Mouse (Mus musculus) lung, postnatal 0 days (tissue): ENCODE results near the gene Adcy6. TPM values are rescaled to one million over a fixed set of nuclear protein-coding genes. Genes with fewer than 3 reads are reported as not detected.

Experiments
- ATAC-seq: fragments of 200-750 bp; cut with Nextera tagmentation; 2 replicates; pipeline ENCODE4 v1.8.0; 2017; ENCODE audit warnings: moderate library complexity
- DNase-seq: peaks from one replicate; pipeline ENCODE4 v3.0.0-alpha.2; 2016; ENCODE audit warnings: low spot score
- H3K27ac ChIP-seq: fragments of 300-500 bp; sonication (generic); 2 replicates; pipeline ENCODE4 v1.5.1; 2014; ENCODE audit warnings: antibody characterized with exemption, mild to moderate bottlenecking, low read length, mixed read lengths
- H3K27me3 ChIP-seq: fragments of 300-500 bp; sonication (generic); replicated peaks from 2 replicates; pipeline ENCODE4 v1.6.1; 2014; ENCODE audit warnings: low read length, mixed read lengths; ENCODE audit not compliant: insufficient read depth
- H3K36me3 ChIP-seq: fragments of 300-500 bp; sonication (generic); 2 replicates; pipeline ENCODE4 v1.6.1; 2014; ENCODE audit warnings: low read length, mixed read lengths; ENCODE audit not compliant: insufficient read depth
- H3K4me1 ChIP-seq: fragments of 300-500 bp; sonication (generic); 2 replicates; pipeline ENCODE4 v1.6.1; 2014; ENCODE audit warnings: antibody characterized with exemption, low read depth, low read length, mixed read lengths; ENCODE audit not compliant: insufficient read depth
- H3K4me2 ChIP-seq: fragments of 300-500 bp; sonication (generic); replicated peaks from 2 replicates; pipeline ENCODE4 v1.6.1; 2014; ENCODE audit warnings: low read depth, mild to moderate bottlenecking, low read length, moderate library complexity, mixed read lengths
- H3K4me3 ChIP-seq: fragments of 300-500 bp; sonication (generic); 2 replicates; pipeline ENCODE4 v1.5.1; 2014; ENCODE audit warnings: low read depth, low read length
- H3K9ac ChIP-seq: fragments of 300-500 bp; sonication (generic); replicated peaks from 2 replicates; pipeline ENCODE4 v1.6.1; 2014; ENCODE audit warnings: low read depth, mild to moderate bottlenecking
- H3K9me3 ChIP-seq: fragments of 300-500 bp; sonication (generic); 2 replicates; pipeline ENCODE4 v1.6.1; 2016; ENCODE audit warnings: low read length, mixed read lengths
- CTCF ChIP-seq: IDR thresholded peaks from 2 replicates; pipeline ENCODE4 v1.5.1; 2016; ENCODE audit warnings: antibody characterized with exemption, mild to moderate bottlenecking
- EP300 ChIP-seq: IDR thresholded peaks from 2 replicates; pipeline ENCODE4 v1.6.1; 2016; ENCODE audit warnings: antibody characterized with exemption, mild to moderate bottlenecking, control low read depth
- WGBS: fragments of 180-500 bp; shearing (Covaris S2); extraction: QIAGEN DNeasy Blood & Tissue Kit; methylation state at CpG from one replicate; pipeline ENCODE4 v1.1.7; 2014; 5-methylcytosine and 5-hydroxymethylcytosine counted together
- polyA plus RNA-seq: library from polyadenylated mRNA; unstranded; fragments of >200 nt; fragmentation: Nextera tagmentation; extraction: Ambion mirVana; gene quantifications from 2 replicates; pipeline ENCODE4 v1.2.1, GENCODE M21; 2015

Adcy6 gene
- polyA plus RNA-seq, 1 experiment from 2014 or later, result 9.2 TPM

DNA sequence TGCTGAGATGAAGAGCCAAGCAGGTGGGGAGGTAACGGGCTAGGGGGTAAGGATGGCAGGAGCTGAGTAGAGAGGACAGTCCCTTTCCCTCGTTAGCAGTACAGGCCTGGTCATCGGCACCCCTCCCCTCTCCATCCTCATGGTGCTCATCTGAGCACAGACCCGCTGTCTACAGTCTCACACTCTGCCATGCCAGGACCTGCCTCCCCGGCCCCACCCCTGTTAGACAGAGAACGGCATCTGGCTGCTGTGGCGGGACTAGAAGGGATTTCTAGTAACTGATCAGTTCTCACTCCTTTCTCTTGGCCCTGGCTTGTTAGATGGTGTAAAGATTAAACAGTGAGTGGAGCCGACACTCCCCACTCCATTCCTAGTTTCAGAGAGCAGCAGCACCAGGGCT lies 36.9 kb upstream of the Adcy6 start:
- Histone ChIP-seq H3K9me3 (no peaks in the 10 kb centered on the region), H3K27ac (no peak overlapping the region), H3K27me3 (no peaks in the 10 kb centered on the region), H3K4me1 (no peaks in the 10 kb centered on the region), H3K36me3 (peaks cover 67% of the 10 kb centered on the region), H3K4me3 (no peak overlapping the region), H3K4me2 (no peak overlapping the region), H3K9ac (no peak overlapping the region)
- DNase-seq, result no peak
- TF ChIP-seq CTCF (no peak), EP300 (no peak)
- WGBS, result 82% methylated on average over 8 of the region's 8 CpGs
- ATAC-seq, result no peak

GRCm38 (mm10) chr15:98645057-98646026 lies 35.5 kb upstream of the Adcy6 start:
- Histone ChIP-seq H3K4me2 (no peak overlapping the region), H3K4me3 (no peak overlapping the region), H3K9ac (no peak overlapping the region), H3K36me3 (peaks cover 54% of the 10 kb centered on the region), H3K27ac (no peak overlapping the region), H3K4me1 (no peaks in the 10 kb centered on the region), H3K27me3 (no peaks in the 10 kb centered on the region), H3K9me3 (no peaks in the 10 kb centered on the region)
- DNase-seq (no peak), ATAC-seq (no peak)
- TF ChIP-seq EP300 (no peak), CTCF (no peak)
- WGBS, result 83% methylated on average over 24 of the region's 24 CpGs

DNA sequence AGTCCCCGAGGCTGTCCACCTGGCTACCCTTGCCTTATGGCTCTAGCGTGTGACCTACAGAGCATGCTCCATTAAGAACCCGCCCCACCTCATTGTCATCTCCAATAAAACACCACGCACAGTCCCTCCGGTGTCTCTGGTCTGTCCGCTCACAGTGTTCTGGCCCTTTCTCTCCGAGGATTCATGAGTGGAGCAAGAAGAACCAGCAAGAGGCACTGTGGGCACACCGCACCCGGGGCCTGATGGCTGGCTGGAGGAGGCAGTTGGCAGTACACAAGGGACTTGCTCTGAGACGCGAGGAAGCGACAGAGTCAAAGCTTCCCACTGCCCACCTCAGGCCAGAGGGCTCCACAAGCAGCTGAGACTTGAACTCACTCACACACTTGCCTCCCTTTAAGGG lies 34.5 kb upstream of the Adcy6 start:
- Histone ChIP-seq H3K27ac (no peak overlapping the region), H3K4me1 (no peaks in the 10 kb centered on the region), H3K9me3 (no peaks in the 10 kb centered on the region), H3K36me3 (peaks cover 45% of the 10 kb centered on the region), H3K4me2 (no peak overlapping the region), H3K9ac (no peak overlapping the region), H3K4me3 (no peak overlapping the region), H3K27me3 (no peaks in the 10 kb centered on the region)
- no peak for TF ChIP-seq EP300
- TF ChIP-seq CTCF, result no peak
- no peak for DNase-seq
- ATAC-seq, result no peak
- WGBS, result 84% methylated on average over 12 of the region's 12 CpGs

DNA sequence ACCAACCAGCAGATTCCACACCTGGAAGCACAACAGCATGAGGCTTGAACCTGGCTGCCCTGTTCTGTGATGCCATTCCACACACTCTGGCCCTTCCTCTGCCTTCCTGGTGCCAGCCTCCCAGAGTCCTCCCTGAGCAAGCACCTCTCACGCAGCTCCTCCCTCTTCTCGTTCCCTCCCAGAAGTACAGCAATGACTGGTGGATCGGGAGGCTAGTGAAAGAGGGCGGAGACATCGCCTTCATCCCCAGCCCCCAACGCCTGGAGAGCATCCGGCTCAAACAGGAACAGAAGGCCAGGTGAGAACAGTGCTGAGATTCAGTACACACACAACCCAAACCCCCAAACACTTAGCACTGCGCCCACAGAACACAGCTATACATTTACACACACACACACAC lies 30.3 kb upstream of the Adcy6 start:
- no peak for TF ChIP-seq EP300
- TF ChIP-seq CTCF, result no peak
- no peaks in the 10 kb centered on the region for H3K27me3 ChIP-seq
- H3K36me3 ChIP-seq, result 0 out of 2 replicates have a peak, but pooled peaks cover 6% of the 10 kb centered on the region
- no peak overlapping the region for H3K4me3 ChIP-seq
- 31% methylated on average over 8 of the region's 8 CpGs for WGBS
- peaks cover 3% of the 10 kb centered on the region; the same call in 1 of the 2 replicates for H3K4me1 ChIP-seq
- H3K4me2 ChIP-seq, result no peak overlapping the region
- ATAC-seq, result peak; percentile 89
- no peaks in the 10 kb centered on the region for H3K9me3 ChIP-seq
- no peak overlapping the region for H3K27ac ChIP-seq
- no peak overlapping the region for H3K9ac ChIP-seq
- peak; percentile 82 for DNase-seq

- Histone ChIP-seq H3K9me3 (no peaks in the 10 kb centered on the region), H3K4me3 (no peak overlapping the region), H3K27me3 (peaks cover 13% of the 10 kb centered on the region), H3K9ac (no peak overlapping the region), H3K4me2 (no peak overlapping the region), H3K27ac (no peak overlapping the region), H3K4me1 (peaks cover 11% of the 10 kb centered on the region; the same call in 1 of the 2 replicates), H3K36me3 (no peaks in the 10 kb centered on the region)
- no peak for ATAC-seq
- no peak for DNase-seq
- TF ChIP-seq EP300 (no peak), CTCF (no peak)
- 57% methylated on average over 3 of the region's 3 CpGs for WGBS
Measured at GRCm38 (mm10) chr15:98637155-98637554, 27.3 kb upstream of the Adcy6 start.

- ATAC-seq, result no peak
- Histone ChIP-seq H3K27ac (no peak overlapping the region), H3K9ac (no peak overlapping the region), H3K9me3 (no peaks in the 10 kb centered on the region), H3K27me3 (peaks cover 13% of the 10 kb centered on the region), H3K36me3 (no peaks in the 10 kb centered on the region), H3K4me1 (peaks cover 11% of the 10 kb centered on the region; the same call in 1 of the 2 replicates), H3K4me3 (no peak overlapping the region), H3K4me2 (no peak overlapping the region)
- DNase-seq, result no peak
- TF ChIP-seq CTCF, result no peak
- no peak for TF ChIP-seq EP300
- WGBS, result 54% methylated on average over 5 of the region's 5 CpGs
Measured at GRCm38 (mm10) chr15:98636517-98636916, 26.6 kb upstream of the Adcy6 start.
